Mouse (Mus musculus) intestine, embryonic 15.5 days (tissue): Measurements from ENCODE around the gene Nuak1. TPM values are rescaled to one million over a fixed set of nuclear protein-coding genes. Genes with fewer than 3 reads are reported as not detected.

Source experiments
- ATAC-seq: fragments of 200-750 bp; cut with Nextera tagmentation; 2 replicates; pipeline ENCODE4 v1.8.0; 2017; ENCODE audit warnings: moderate TSS enrichment, moderate library complexity
- H3K27ac ChIP-seq: fragments of 300-500 bp; sonication (generic); 2 replicates; pipeline ENCODE4 v1.5.1; 2015; ENCODE audit warnings: mild to moderate bottlenecking, inconsistent platforms
- H3K27me3 ChIP-seq: fragments of 300-500 bp; sonication (generic); replicated peaks from 2 replicates; pipeline ENCODE4 v1.6.1; 2015; ENCODE audit warnings: inconsistent platforms
- H3K36me3 ChIP-seq: fragments of 300-500 bp; sonication (generic); 2 replicates; pipeline ENCODE4 v1.6.1; 2015; ENCODE audit warnings: inconsistent platforms
- H3K4me1 ChIP-seq: fragments of 300-500 bp; sonication (generic); replicated peaks from 2 replicates; pipeline ENCODE4 v1.6.1; 2015; ENCODE audit warnings: inconsistent platforms
- H3K4me2 ChIP-seq: fragments of 300-500 bp; sonication (generic); replicated peaks from 2 replicates; pipeline ENCODE4 v1.6.1; 2015; ENCODE audit warnings: mild to moderate bottlenecking, inconsistent platforms
- H3K4me3 ChIP-seq: fragments of 300-500 bp; sonication (generic); replicated peaks from 2 replicates; pipeline ENCODE4 v1.5.1; 2015; ENCODE audit warnings: inconsistent platforms
- H3K9ac ChIP-seq: fragments of 300-500 bp; sonication (generic); 2 replicates; pipeline ENCODE4 v1.6.1; 2015; ENCODE audit warnings: inconsistent platforms
- H3K9me3 ChIP-seq: fragments of 300-500 bp; sonication (generic); 2 replicates; pipeline ENCODE4 v1.6.1; 2016; ENCODE audit warnings: inconsistent platforms
- WGBS: fragments of 180-500 bp; shearing (Covaris S2); methylation state at CpG from one replicate; pipeline ENCODE4 v1.1.7; 2015; 5-methylcytosine and 5-hydroxymethylcytosine counted together
- polyA plus RNA-seq: library from polyadenylated mRNA; unstranded; fragments of >200 nt; fragmentation: Nextera tagmentation; extraction: Ambion mirVana; gene quantifications from 2 replicates; pipeline ENCODE4 v1.2.1, GENCODE M21; 2015

The Nuak1 gene
- polyA plus RNA-seq, 1 experiment from 2014 or later = 0.92 TPM

GRCm38 (mm10) chr10:84467555-84468164, 27.3 kb upstream of the Nuak1 start:
- WGBS = 47% methylated on average over 6 of the region's 6 CpGs
- ATAC-seq = no peak

DNA sequence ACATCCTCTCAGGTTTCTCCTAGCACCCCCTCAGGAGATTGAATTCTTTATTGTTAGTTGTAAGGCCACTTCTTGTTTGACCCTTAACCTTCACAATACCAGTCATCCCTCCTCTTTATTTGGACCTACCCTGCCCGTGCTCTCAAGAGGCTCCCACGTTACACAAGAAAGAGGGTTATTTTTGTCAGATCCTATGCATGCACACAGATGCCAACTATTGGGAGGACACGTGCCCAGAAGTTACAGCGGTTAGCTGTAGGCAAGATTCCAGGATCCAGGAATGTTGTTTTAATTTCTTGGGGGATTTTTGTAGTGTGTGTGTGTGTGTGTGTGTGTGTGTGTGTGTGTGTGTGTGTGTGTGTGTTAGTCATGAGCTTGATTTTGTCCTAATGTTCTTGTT, 25.1 kb upstream of the Nuak1 start:
- no peaks in the 10 kb centered on the region for H3K27me3 ChIP-seq
- 65% methylated on average over 4 of the region's 4 CpGs for WGBS
- no peaks in the 10 kb centered on the region for H3K4me1 ChIP-seq
- no peak overlapping the region for H3K27ac ChIP-seq
- no peak overlapping the region for H3K9ac ChIP-seq
- ATAC-seq = no peak
- no peaks in the 10 kb centered on the region for H3K9me3 ChIP-seq
- no peak overlapping the region for H3K4me3 ChIP-seq
- no peaks in the 10 kb centered on the region for H3K36me3 ChIP-seq
- no peak overlapping the region for H3K4me2 ChIP-seq

More at GRCm38 (mm10) chr10:84467555-84468164, 27.3 kb upstream of the Nuak1 start:
- Histone ChIP-seq H3K4me1 (no peaks in the 10 kb centered on the region), H3K27ac (no peak overlapping the region), H3K4me2 (no peak overlapping the region), H3K4me3 (no peak overlapping the region), H3K27me3 (no peaks in the 10 kb centered on the region), H3K36me3 (no peaks in the 10 kb centered on the region), H3K9me3 (no peaks in the 10 kb centered on the region), H3K9ac (no peak overlapping the region)

GRCm38 (mm10) chr10:84460420-84461101, 20.2 kb upstream of the Nuak1 start:
- Histone ChIP-seq H3K9ac (no peak overlapping the region), H3K9me3 (no peaks in the 10 kb centered on the region), H3K4me1 (no peaks in the 10 kb centered on the region; the same call in 1 of the 2 replicates), H3K4me2 (no peak overlapping the region), H3K4me3 (no peak overlapping the region), H3K36me3 (no peaks in the 10 kb centered on the region), H3K27ac (no peak overlapping the region), H3K27me3 (no peaks in the 10 kb centered on the region)
- 49% methylated on average over 8 of the region's 8 CpGs for WGBS
- peak; percentile 49; the same call in 1 of the 2 replicates for ATAC-seq

DNA sequence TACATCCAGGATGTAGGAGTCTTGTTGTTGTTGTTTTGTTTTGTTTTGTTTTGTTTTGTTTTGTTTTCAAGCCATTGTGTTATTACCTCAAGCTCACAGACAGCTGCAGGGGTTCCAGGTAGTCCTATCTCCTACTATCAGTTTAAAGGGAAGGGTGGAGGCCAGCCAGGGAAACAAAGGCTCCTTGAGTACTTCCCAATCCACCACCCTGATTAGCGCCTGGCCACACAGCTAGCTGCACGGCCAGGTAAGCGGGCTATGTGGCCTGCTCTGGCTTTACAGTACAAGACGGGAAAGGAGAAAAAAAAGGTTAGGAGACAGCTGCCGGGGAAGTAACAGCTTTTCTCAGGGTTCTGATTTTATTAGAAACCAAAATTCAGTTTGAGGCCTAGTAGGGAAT, 17.7 kb upstream of the Nuak1 start:
- Histone ChIP-seq H3K9me3 (no peaks in the 10 kb centered on the region), H3K9ac (no peak overlapping the region), H3K27me3 (no peaks in the 10 kb centered on the region), H3K27ac (no peak overlapping the region), H3K4me2 (no peak overlapping the region), H3K4me3 (no peak overlapping the region), H3K36me3 (no peaks in the 10 kb centered on the region), H3K4me1 (no peaks in the 10 kb centered on the region; the same call in 1 of the 2 replicates)
- no peak for ATAC-seq
- WGBS = 73% methylated on average over 5 of the region's 5 CpGs

- 75% methylated on average over 9 of the region's 9 CpGs for WGBS
- no peaks in the 10 kb centered on the region; the same call in 1 of the 2 replicates for H3K4me1 ChIP-seq
- H3K4me2 ChIP-seq = no peak overlapping the region
- H3K9me3 ChIP-seq = no peaks in the 10 kb centered on the region
- no peaks in the 10 kb centered on the region for H3K27me3 ChIP-seq
- no peak overlapping the region for H3K9ac ChIP-seq
- no peak for ATAC-seq
- H3K27ac ChIP-seq = no peak overlapping the region
- no peak overlapping the region for H3K4me3 ChIP-seq
- no peaks in the 10 kb centered on the region for H3K36me3 ChIP-seq
Measured at GRCm38 (mm10) chr10:84457539-84457938, 17.1 kb upstream of the Nuak1 start.

- no peaks in the 10 kb centered on the region for H3K9me3 ChIP-seq
- WGBS = 46% methylated on average over 9 of the region's 9 CpGs
- no peak overlapping the region for H3K27ac ChIP-seq
- H3K9ac ChIP-seq = no peak overlapping the region
- H3K36me3 ChIP-seq = no peaks in the 10 kb centered on the region
- no peak overlapping the region for H3K4me2 ChIP-seq
- no peaks in the 10 kb centered on the region for H3K27me3 ChIP-seq
- no peaks in the 10 kb centered on the region; the same call in 1 of the 2 replicates for H3K4me1 ChIP-seq
- ATAC-seq = no peak
- no peak overlapping the region for H3K4me3 ChIP-seq
Measured at GRCm38 (mm10) chr10:84456632-84457320, 16.4 kb upstream of the Nuak1 start.

DNA sequence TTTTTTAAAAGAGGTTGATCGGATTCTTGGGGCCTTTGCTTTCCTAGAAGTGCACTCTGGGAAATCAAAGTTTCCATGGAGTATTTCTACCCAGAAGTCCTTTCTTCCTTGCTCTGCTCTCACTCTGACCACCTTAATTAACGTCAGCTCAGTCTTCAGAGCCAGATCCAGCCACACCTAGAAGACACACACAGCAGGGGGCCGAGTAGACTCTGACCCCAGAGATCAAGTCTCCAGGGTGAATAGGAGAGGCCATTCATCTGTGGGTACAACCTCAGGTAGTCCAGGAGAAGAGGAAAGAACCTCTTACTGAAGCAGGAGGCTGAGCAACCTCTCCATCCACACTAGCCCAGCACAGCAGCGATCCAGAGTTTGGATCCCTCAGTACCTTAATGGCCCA, 11.5 kb upstream of the Nuak1 start:
- Histone ChIP-seq H3K9me3 (no peaks in the 10 kb centered on the region), H3K9ac (no peak overlapping the region), H3K4me1 (no peaks in the 10 kb centered on the region), H3K27ac (no peak overlapping the region), H3K4me2 (no peak overlapping the region), H3K4me3 (no peak overlapping the region), H3K36me3 (no peaks in the 10 kb centered on the region), H3K27me3 (no peaks in the 10 kb centered on the region)
- 68% methylated on average over 4 of the region's 4 CpGs for WGBS
- ATAC-seq = peak; percentile 79

- no peak overlapping the region for H3K4me3 ChIP-seq
- no peak overlapping the region for H3K4me2 ChIP-seq
- H3K27me3 ChIP-seq = no peaks in the 10 kb centered on the region
- 3% methylated on average over 10 of the region's 10 CpGs for WGBS
- ATAC-seq = peak; percentile 63; the same call in 1 of the 2 replicates
- no peaks in the 10 kb centered on the region for H3K36me3 ChIP-seq
- H3K4me1 ChIP-seq = no peaks in the 10 kb centered on the region
- H3K9ac ChIP-seq = no peak overlapping the region
- no peaks in the 10 kb centered on the region for H3K9me3 ChIP-seq
- no peak overlapping the region for H3K27ac ChIP-seq
Measured at GRCm38 (mm10) chr10:84450654-84451053, 10.3 kb upstream of the Nuak1 start.

GRCm38 (mm10) chr10:84449733-84450132, 9.3 kb upstream of the Nuak1 start:
- ATAC-seq = no peak
- Histone ChIP-seq H3K27ac (no peak overlapping the region), H3K9ac (no peak overlapping the region), H3K9me3 (no peaks in the 10 kb centered on the region), H3K4me1 (no peaks in the 10 kb centered on the region), H3K4me3 (no peak overlapping the region), H3K4me2 (no peak overlapping the region), H3K27me3 (no peaks in the 10 kb centered on the region), H3K36me3 (no peaks in the 10 kb centered on the region)
- 83% methylated on average over 8 of the region's 8 CpGs for WGBS

- no peak overlapping the region for H3K9ac ChIP-seq
- no peak for ATAC-seq
- WGBS = 59% methylated on average over 8 of the region's 8 CpGs
- no peak overlapping the region for H3K4me2 ChIP-seq
- H3K4me1 ChIP-seq = no peaks in the 10 kb centered on the region
- H3K9me3 ChIP-seq = no peaks in the 10 kb centered on the region
- H3K4me3 ChIP-seq = no peak overlapping the region
- no peaks in the 10 kb centered on the region for H3K36me3 ChIP-seq
- no peaks in the 10 kb centered on the region for H3K27me3 ChIP-seq
- no peak overlapping the region for H3K27ac ChIP-seq
Measured at GRCm38 (mm10) chr10:84447411-84447821, 7.0 kb upstream of the Nuak1 start.

- Histone ChIP-seq H3K9ac (no peak overlapping the region), H3K4me1 (peaks cover 5% of the 10 kb centered on the region; the same call in 1 of the 2 replicates), H3K27ac (no peak overlapping the region), H3K4me3 (no peak overlapping the region), H3K4me2 (no peak overlapping the region), H3K27me3 (no peaks in the 10 kb centered on the region), H3K36me3 (no peaks in the 10 kb centered on the region), H3K9me3 (no peaks in the 10 kb centered on the region)
- WGBS = 85% methylated on average over 6 of the region's 6 CpGs
- ATAC-seq = no peak
Measured at GRCm38 (mm10) chr10:84446661-84447060, 6.3 kb upstream of the Nuak1 start.

GRCm38 (mm10) chr10:84444396-84444795, 4.0 kb upstream of the Nuak1 start:
- no peaks in the 10 kb centered on the region for H3K36me3 ChIP-seq
- H3K4me3 ChIP-seq = no peak overlapping the region
- H3K27ac ChIP-seq = no peak overlapping the region
- WGBS = 79% methylated on average over 9 of the region's 9 CpGs
- H3K4me2 ChIP-seq = no peak overlapping the region
- H3K9ac ChIP-seq = no peak overlapping the region
- H3K9me3 ChIP-seq = no peaks in the 10 kb centered on the region
- ATAC-seq = no peak
- peaks cover 11% of the 10 kb centered on the region; the same call in 1 of the 2 replicates for H3K4me1 ChIP-seq
- no peaks in the 10 kb centered on the region for H3K27me3 ChIP-seq
